Mouse (Mus musculus) olfactory bulb, adult 2 months (tissue): ENCODE data around the gene Aspn.

Experiments
- CTCF ChIP-seq: fragments of 200-500 bp; IDR thresholded peaks from 2 replicates; pipeline ENCODE4 v1.5.1; 2012; ENCODE audit warnings: low read depth, mild to moderate bottlenecking, low read length, moderate library complexity; ENCODE audit not compliant: insufficient read depth
- POLR2A ChIP-seq: fragments of 200-500 bp; IDR thresholded peaks from 2 replicates; pipeline ENCODE4 v1.6.1; 2012; ENCODE audit warnings: mild to moderate bottlenecking, low read depth, low read length, moderate library complexity; ENCODE audit not compliant: insufficient read depth

- TF ChIP-seq POLR2A (no peak), CTCF (no peak)
These were observed 37.1 kb upstream of the Aspn start for GRCm38 (mm10) chr13:49507176-49507575.
